8 mouse cellular contexts compared by ENCODE assay signal in the genomic region with DNA sequence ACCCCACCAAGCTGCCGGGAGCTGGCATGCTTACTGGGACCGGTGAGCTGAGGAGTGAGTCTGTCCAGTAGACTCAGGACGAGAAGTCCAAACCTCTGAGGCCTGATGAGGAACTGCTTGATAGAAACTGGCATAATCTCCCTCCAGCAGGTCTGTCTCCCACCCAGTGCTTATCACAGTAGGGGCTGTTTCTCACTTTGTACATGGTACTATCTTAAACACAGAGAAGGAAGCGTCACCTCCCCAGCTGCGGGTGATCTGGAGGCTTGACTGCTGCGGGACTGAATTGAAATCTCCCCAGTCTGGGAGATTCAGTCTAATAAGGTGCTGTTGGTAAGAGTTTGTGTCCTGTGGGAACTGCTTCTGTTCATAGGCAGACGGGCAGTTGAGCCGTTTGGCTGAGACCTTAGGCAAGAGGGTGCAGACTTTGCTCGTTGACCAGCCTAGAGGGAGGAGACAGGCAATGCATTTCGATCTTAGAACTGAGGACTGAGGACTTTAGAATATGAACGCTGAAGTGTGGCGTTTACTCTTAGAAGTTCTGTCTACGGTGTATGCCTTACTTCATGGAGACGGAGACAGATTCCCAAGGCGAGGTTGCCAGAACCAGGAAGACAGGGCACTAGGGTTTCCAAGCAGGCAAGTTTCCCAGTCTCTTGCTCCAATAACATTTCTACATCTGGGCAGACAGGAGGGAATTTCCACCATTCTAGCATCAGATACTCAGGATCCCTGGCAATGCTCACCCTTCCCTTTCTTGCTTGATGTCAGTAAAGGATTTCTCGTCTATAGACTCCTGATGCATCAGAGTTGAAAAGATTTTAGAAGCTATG.
A peak's percentile ranks its signal among the peaks of the same experiment; 100 is the strongest.
DNase-seq lines count a peak whose midpoint lies in the region; ATAC-seq and TF ChIP-seq lines count a peak whose summit lies in the region.

No protein-coding gene starts in this region.

- WGBS in embryonic facial prominence, embryonic 10.5 days = 83% methylated on average over 16 of the region's 16 CpGs
- WGBS in kidney, embryonic 16.5 days = 77% methylated on average over 16 of the region's 16 CpGs
- WGBS in olfactory bulb, adult 2 months = 77% methylated on average over 16 of the region's 16 CpGs
- WGBS in hindbrain, embryonic 13.5 days = 88% methylated on average over 16 of the region's 16 CpGs

- H3K9me3 ChIP-seq in embryonic facial prominence, embryonic 10.5 days = no peaks in the 10 kb centered on the region
- H3K9me3 ChIP-seq in kidney, embryonic 16.5 days (ENCODE audit: low read length) = no peaks in the 10 kb centered on the region
- H3K9me3 ChIP-seq in hindbrain, embryonic 13.5 days = no peaks in the 10 kb centered on the region

- H3K4me1 ChIP-seq in embryonic facial prominence, embryonic 10.5 days = peaks cover 13% of the 10 kb centered on the region
- H3K4me1 ChIP-seq in kidney, embryonic 16.5 days (ENCODE audit: insufficient read depth, low read length) = peaks cover 19% of the 10 kb centered on the region
- no peaks in the 10 kb centered on the region for H3K4me1 ChIP-seq in olfactory bulb, adult 2 months (ENCODE audit: control insufficient read depth, insufficient read depth, low read length)
- H3K4me1 ChIP-seq in hindbrain, embryonic 13.5 days (replicated peaks) = peaks cover 6% of the 10 kb centered on the region

- 0 out of 2 replicates have a peak overlapping the region, but pooled peaks have one; percentile 24 for H3K9ac ChIP-seq in kidney, embryonic 16.5 days (replicated peaks; ENCODE audit: low read length)
- no peak overlapping the region for H3K9ac ChIP-seq in hindbrain, embryonic 13.5 days

- no peak for DNase-seq in left cerebral cortex, adult 2 months (ENCODE audit: extremely low spot score in 1 of 2, low spot score in 2 of 2)
- DNase-seq in left cerebral cortex, postnatal 4 days = no peak
- no peak for DNase-seq in embryonic facial prominence, embryonic 10.5 days (ENCODE audit: low spot score)
- no peak for DNase-seq in cerebellum, postnatal 14 days
- no peak for DNase-seq in testis, postnatal 14 days (ENCODE audit: low spot score)

- intact Hi-C loops in left cerebral cortex, adult 2 months (cut with DNase I) = no loop called here
- intact Hi-C loops in left cerebral cortex, postnatal 4 days (cut with DNase I) = no loop called here

- no peaks in the 10 kb centered on the region for H3K27me3 ChIP-seq in embryonic facial prominence, embryonic 10.5 days (replicated peaks; ENCODE audit: low read depth, poor library complexity, severe bottlenecking)
- no peaks in the 10 kb centered on the region for H3K27me3 ChIP-seq in kidney, embryonic 16.5 days (ENCODE audit: insufficient read depth, low read length)
- no peaks in the 10 kb centered on the region for H3K27me3 ChIP-seq in hindbrain, embryonic 13.5 days

- no peaks in the 10 kb centered on the region for H3K36me3 ChIP-seq in embryonic facial prominence, embryonic 10.5 days (replicated peaks)
- H3K36me3 ChIP-seq in kidney, embryonic 16.5 days (ENCODE audit: insufficient read depth, low read length) = no peaks in the 10 kb centered on the region
- no peaks in the 10 kb centered on the region for H3K36me3 ChIP-seq in hindbrain, embryonic 13.5 days

- H3K27ac ChIP-seq in left cerebral cortex, adult 2 months = peak overlapping the region; percentile 76
- H3K27ac ChIP-seq in embryonic facial prominence, embryonic 10.5 days (replicated peaks) = 0 out of 2 replicates have a peak overlapping the region, but pooled peaks have one; percentile 55
- peak overlapping the region; percentile 49 for H3K27ac ChIP-seq in kidney, embryonic 16.5 days (ENCODE audit: low read length)
- H3K27ac ChIP-seq in olfactory bulb, adult 2 months (ENCODE audit: insufficient read depth, low read depth, low read length) = peak overlapping the region; percentile 32
- no peak overlapping the region for H3K27ac ChIP-seq in hindbrain, embryonic 13.5 days

- no peak overlapping the region for H3K4me2 ChIP-seq in kidney, embryonic 16.5 days (replicated peaks; ENCODE audit: low read depth, low read length)
- H3K4me2 ChIP-seq in hindbrain, embryonic 13.5 days = no peak overlapping the region

- no peak for TF ChIP-seq POLR2A in olfactory bulb, adult 2 months (IDR thresholded peaks at IDR 0.05; ENCODE audit: insufficient read depth, low read depth, low read length)

- no peak overlapping the region for H3K4me3 ChIP-seq in left cerebral cortex, adult 2 months
- H3K4me3 ChIP-seq in embryonic facial prominence, embryonic 10.5 days = no peak overlapping the region
- no peak overlapping the region for H3K4me3 ChIP-seq in kidney, embryonic 16.5 days (ENCODE audit: low read length)
- no peak overlapping the region for H3K4me3 ChIP-seq in olfactory bulb, adult 2 months (ENCODE audit: insufficient read depth, low read depth, low read length)
- H3K4me3 ChIP-seq in hindbrain, embryonic 13.5 days = no peak overlapping the region

- no peak for TF ChIP-seq CTCF in left cerebral cortex, adult 2 months (IDR thresholded peaks at IDR 0.05)
- no peak for TF ChIP-seq CTCF in olfactory bulb, adult 2 months (IDR thresholded peaks at IDR 0.05; ENCODE audit: insufficient read depth, low read depth, low read length)

- peak; percentile 43; the same call in 1 of the 2 replicates for ATAC-seq in kidney, embryonic 16.5 days (ENCODE audit: low FRiP score, low TSS enrichment)
- ATAC-seq in hindbrain, embryonic 13.5 days (ENCODE audit: low FRiP score) = no peak
